Mouse (Mus musculus) CH12.LX (cell line): Measurements from ENCODE around the gene Rpl32.

ENCODE experiments used
- CTCF ChIP-seq, 2 experiments: IDR thresholded peaks in 1 of 2; conservative IDR thresholded peaks in 1 of 2; 2 replicates each; pipeline ENCODE4 v1.5.1; 2011 to 2012; ENCODE audit warnings: low read depth in 2 of 2, low read length in 2 of 2, improper control_type of control experiment in 1 of 2, inconsistent platforms in 1 of 2, mild to moderate bottlenecking in 1 of 2, moderate library complexity in 1 of 2
- EP300 ChIP-seq: IDR thresholded peaks from 2 replicates; pipeline ENCODE4 v1.6.1; 2011; ENCODE audit warnings: low read length, improper control_type of control experiment
- HCFC1 ChIP-seq: IDR thresholded peaks from 2 replicates; pipeline ENCODE4 v1.6.1; 2012; ENCODE audit warnings: low read depth, mild to moderate bottlenecking, inconsistent platforms, low read length, improper control_type of control experiment
- NELFE ChIP-seq: IDR thresholded peaks from 2 replicates; pipeline ENCODE4 v1.6.1; 2011; ENCODE audit warnings: low read depth, low read length, improper control_type of control experiment
- UBTF ChIP-seq: IDR thresholded peaks from 2 replicates; pipeline ENCODE4 v1.6.1; 2012; ENCODE audit warnings: low read depth, mild to moderate bottlenecking, inconsistent platforms, low read length, improper control_type of control experiment, moderate library complexity

- TF ChIP-seq NELFE (no peak), UBTF (no peak), EP300 (no peak), HCFC1 (no peak), CTCF (conservative IDR thresholded peaks at IDR 0.05 in 1 of 2, IDR thresholded peaks at IDR 0.05 in 1 of 2; ENCODE audit: low read depth in 2 of 2, low read length in 2 of 2) (no peak)
Observed at GRCm38 (mm10) chr6:115774501-115774921, 34.0 kb downstream of the Rpl32 start, which contains the start of gene Cand2.
